Mouse (Mus musculus) heart, postnatal 0 days (tissue): ENCODE data around the gene Cep68.

ENCODE experiments used
- CTCF ChIP-seq: IDR thresholded peaks from 2 replicates; pipeline ENCODE4 v1.5.1; 2016; ENCODE audit warnings: antibody characterized with exemption, control low read depth, low read depth
- EP300 ChIP-seq: IDR thresholded peaks from 2 replicates; pipeline ENCODE4 v1.6.1; 2016; ENCODE audit warnings: antibody characterized with exemption, low read depth

- TF ChIP-seq EP300 (no peak), CTCF (no peak)
Measured at GRCm38 (mm10) chr11:20248277-20248676, 952 bp downstream of the Cep68 start.
